Mouse (Mus musculus) liver, postnatal 0 days (tissue): ENCODE data around the gene Vdr.

Source experiments
- CTCF ChIP-seq: sonication (generic); IDR thresholded peaks from 2 replicates; pipeline ENCODE4 v1.5.1; 2016; ENCODE audit warnings: antibody characterized with exemption, low read depth
- EP300 ChIP-seq: IDR thresholded peaks from 2 replicates; pipeline ENCODE4 v1.6.1; 2016; ENCODE audit warnings: antibody characterized with exemption, low read depth, mild to moderate bottlenecking

DNA sequence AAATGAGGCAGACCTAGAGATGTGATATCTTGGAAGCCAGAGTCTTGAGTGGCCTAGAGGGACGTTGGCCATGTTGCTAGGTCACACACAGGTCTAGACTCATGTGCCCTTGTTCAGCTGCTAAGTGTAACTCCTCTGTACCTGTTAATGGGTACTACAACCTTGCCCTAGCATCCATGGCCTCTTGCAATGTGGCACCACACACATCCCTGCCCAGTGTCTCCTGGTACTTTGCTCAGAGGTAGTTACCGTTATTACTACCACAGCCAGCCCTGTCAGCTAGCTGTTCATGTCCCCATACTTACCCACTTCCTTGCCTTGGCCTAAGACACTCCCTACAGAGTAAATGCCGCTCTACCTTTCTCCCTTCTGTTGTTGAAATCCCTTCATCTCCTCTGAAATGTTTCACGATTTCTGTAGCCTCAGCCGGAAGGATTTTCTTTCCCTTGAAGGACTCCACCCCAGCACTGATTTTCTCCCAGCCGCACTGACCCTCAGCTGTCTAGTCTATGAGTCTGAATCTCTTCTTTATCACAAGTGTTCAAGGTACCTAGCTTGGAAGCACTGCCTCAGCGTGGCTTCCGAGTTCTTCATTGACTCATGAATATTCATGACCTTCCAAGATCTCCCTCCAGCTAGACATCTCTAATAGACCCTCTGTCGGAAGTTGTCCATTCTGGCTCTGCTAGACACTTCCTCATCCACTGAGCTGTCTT lies 77.5 kb downstream of the Vdr start:
- TF ChIP-seq EP300: no peak
- TF ChIP-seq CTCF: no peak
